Mouse (Mus musculus) cerebellum, adult 2 months (tissue): ENCODE results near the gene Teddm1a.

ENCODE experiments used
- CTCF ChIP-seq: fragments of 200-500 bp; IDR thresholded peaks from 2 replicates; pipeline ENCODE4 v1.5.1; 2011; ENCODE audit warnings: low read depth, mild to moderate bottlenecking, control low read depth, low read length, moderate library complexity, borderline replicate concordance; ENCODE audit not compliant: insufficient read depth
- POLR2A ChIP-seq: fragments of 200-500 bp; IDR thresholded peaks from 2 replicates; pipeline ENCODE4 v1.6.1; 2011; ENCODE audit warnings: low read length, control low read depth, borderline replicate concordance; ENCODE audit not compliant: insufficient read depth

- no peak for TF ChIP-seq CTCF
- TF ChIP-seq POLR2A = no peak
These were observed 1.4 kb upstream of the Teddm1a start for GRCm38 (mm10) chr1:153890121-153890520.
